Mouse (Mus musculus): ENCODE results near the gene Zfp704.

DNA sequence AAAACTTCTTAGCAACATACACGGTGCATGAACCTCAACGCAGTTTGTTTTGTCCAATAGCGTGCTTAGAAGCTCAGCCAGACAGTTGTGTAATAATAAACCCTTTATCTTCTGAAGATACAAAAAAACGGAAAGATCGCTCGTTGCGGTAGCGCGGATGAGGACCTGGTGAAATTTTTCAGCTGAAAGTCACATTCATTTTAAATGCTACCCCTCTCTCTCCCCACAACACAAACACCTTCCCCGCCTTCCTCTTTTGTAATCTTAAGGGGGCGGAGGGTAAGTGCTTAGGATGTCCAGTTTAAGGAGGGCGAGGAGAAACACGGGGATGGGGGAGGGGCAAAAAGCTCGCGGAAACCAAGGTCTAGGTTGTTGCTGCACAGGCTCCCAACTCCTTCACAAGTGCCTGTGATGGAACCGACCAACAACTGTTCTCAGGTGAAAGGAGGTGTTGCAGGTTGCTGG is 1.4 kb downstream of the Zfp704 start:
- TF ChIP-seq POLR2A (IDR thresholded peaks at IDR 0.05; ENCODE audit: extremely low read depth, insufficient read depth, low read length) (no peak; the same call in 1 of the 2 replicates), CTCF (IDR thresholded peaks at IDR 0.05; ENCODE audit: extremely low read depth, insufficient read depth, low read length) (no peak)

Measured in cortical plate, adult 2 months (tissue).